Mouse (Mus musculus): ENCODE data around the gene Lemd2.

GRCm38 (mm10) chr17:27169952-27170695, 34.1 kb downstream of the Lemd2 start:
- no peak for TF ChIP-seq EP300 (IDR thresholded peaks at IDR 0.05; ENCODE audit: low read depth)
- no peak for TF ChIP-seq CTCF (IDR thresholded peaks at IDR 0.05; ENCODE audit: low read depth)
